Mouse (Mus musculus) mature B cell (primary cell): Measurements from ENCODE around the gene Acaca.

Experiments
- in situ Hi-C: fragments of 300-500 bp; cut with MboI; formaldehyde crosslinking; loops from 2 replicates; pipeline ENCODE4 v1.14.3; 2019

The Acaca gene

DNA sequence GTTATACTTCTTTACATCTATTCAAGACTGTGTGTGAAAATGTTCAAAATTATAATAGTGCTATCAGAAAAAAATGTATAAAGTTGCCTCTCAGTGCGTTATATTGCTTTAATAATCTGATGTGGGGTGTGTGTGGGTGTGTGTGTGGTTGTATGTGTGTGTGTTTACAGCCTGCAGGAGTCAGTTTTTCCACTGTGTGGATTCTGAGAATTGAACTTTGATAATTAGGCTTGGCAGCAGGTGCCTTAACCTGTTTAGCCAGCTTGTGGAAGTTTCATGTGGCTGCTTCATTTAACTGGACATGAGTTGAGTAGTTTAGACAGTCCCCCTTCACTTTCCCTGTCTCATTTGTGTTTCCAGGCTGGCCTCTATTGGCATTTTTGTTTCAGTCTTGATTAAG is 117.9 kb downstream of the Acaca start:
- in situ Hi-C loops: no loop called here

DNA sequence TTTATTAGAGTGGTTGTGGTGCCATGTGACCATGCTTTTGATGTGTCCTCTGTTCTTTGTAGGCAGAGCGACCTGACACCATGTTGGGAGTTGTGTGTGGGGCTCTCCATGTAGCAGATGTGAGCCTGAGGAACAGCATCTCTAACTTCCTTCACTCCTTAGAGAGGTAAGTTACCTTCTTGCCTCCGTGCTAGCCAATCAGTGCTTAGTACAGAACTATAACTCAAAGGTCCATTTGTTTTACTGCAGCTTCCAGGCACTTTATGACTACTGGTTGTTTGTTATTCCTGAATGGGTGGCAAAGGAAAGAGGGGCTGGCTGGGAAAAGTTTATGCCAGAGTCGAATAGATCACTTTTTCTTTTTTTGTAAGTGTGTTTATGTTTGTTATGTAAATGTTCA is 121.7 kb downstream of the Acaca start:
- in situ Hi-C loops: no loop called here

DNA sequence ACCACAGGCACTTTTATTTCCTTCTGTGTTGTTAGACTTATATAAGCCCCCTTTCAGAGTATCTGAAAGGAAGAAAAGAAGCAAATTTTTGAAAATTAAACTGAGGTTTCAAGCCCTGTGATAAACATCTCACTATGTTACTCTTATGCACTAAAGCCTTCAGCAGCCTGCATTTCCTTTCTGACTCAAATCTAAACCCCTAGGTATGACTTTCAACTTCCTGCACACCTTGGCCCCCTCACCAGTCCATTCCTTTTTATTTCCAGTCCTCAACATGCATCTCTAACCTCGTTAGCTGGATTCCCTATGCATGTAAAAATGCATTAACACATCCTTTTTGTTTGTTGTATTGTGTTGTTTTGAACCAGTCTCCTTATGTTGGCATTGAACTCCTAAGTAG is 123.0 kb downstream of the Acaca start:
- in situ Hi-C loops: no loop called here

DNA sequence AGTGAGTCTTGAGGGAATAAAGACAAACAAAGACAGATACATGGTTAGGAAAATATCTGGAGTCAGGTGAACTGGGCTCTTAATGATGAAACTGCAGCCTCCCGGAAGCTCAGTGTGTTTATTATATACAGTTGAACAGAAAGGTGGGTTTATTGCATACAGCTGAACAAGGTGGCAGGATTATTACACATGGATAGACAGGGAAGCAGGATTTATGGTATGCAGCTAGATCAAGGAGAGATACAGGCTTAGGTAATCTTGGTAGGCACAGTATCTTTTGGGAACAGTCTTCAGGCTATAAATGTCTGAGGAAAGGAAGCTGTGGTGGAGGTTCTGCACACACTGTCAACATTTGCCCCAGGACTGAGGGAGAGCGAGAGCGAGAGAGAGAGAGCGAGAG is 126.4 kb downstream of the Acaca start:
- in situ Hi-C loops: no loop called here

DNA sequence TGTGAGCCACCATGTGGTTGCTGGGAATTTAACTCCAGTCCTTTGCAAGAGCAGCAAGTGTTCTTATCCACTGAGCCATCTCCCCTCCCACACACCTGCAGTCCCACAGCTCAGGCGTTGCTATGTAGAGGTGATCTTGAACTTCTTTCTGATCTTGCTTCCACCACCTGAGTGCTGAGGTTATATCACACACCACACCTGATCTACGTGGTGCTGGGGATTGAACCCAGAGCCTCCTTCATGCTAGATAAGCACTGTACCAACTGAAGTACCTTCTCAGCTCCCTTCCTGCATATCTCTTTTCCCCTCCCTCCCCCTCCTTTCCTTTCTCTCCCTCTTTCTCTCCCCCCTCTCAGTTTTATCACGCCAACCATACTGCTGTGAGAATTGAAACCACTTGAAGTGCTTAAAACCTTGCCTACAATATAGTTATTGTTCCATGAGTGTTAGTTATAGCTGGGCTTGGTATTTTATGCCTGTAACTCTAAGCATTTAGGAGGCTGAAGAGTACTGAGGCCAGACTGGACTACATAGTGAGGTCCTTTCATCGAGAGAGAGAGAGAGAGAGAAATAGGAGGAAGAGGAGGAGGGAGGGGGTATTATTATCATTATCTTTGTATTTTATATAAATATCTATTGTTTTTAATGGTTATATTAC is 128.7 kb downstream of the Acaca start:
- in situ Hi-C loops: no loop called here

DNA sequence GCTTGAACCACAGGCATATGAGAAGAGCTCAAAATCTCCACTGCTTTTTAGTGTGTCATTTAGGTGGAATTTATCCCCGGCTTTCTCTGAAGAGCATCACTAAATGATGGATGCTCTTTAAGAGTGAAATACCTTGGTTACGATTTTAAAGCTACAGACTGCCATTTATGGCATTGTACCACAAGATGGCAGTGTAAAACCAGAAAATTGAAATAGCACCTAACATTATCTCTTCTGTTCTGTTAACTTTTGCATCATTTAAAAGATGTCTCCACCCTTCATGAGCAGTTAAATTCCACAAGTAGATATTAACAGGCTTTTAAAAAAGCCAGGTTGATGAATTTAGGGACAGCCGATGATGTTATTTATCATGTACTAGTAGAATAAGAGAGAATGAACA is 135.0 kb downstream of the Acaca start:
- in situ Hi-C loops: loop anchor here (10.0 kb wide), 1 partner anchor 550 kb away; the partner anchor contains the start of gene Mrm1

DNA sequence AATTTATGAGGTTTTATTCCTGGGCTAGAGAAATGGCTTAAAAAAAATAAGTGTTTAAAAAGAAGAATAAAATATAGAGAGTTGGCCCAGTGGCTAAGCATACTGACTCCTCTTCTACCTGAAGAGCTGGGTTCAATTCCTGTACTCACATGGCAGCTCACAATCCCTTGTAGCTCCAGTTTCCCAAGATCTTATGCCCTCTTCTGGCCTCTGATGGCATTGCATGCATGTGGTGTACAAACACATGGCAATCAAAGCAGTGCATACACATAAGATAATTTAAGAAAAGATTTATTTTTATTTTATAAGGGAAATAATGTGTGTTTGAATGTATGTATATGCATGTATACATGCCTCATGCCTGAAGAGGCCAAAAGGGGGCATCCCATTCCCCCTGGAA is 138.6 kb downstream of the Acaca start:
- in situ Hi-C loops: loop anchor here (10.0 kb wide), 1 partner anchor 547 kb away; the partner anchor contains the start of gene Mrm1

DNA sequence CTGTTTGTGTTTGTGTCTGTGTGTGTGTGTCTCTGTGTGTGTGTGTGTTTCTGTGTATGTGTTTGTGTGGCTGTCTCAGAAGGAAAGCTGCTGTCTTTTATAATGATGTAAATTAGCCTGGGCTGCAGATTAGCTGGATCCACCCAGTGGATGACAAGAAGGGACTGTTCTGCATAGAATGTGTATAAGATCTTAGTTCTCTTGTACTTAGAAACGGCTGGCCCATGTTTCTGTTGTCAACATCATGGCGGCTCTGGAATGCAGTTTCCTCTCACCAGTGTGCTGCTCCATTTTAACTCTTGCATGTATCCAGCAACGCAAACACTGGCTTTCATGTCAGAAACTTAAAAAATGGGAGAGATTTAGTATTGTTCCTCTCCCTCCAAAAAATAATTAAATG is 141.0 kb downstream of the Acaca start:
- in situ Hi-C loops: no loop called here

DNA sequence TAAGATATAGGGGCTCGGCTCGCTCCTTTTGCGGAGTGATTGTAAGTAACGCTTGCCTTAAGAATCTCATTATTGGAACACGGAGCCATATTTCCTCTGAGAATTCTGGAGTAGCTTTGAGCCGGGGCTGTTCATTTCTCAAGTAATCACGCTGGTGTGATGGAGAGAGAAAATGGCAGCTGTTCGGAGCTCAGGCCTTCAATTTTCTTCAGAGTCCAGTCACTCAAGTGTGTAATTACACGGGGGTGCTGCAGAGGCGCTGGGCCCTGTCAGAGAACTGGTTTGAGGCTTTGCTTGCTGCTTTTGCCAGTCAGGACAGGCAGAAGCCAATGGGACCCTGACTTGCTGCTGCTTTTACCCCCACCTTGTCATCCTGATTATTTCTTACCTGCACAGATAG is 142.5 kb downstream of the Acaca start:
- in situ Hi-C loops: no loop called here

DNA sequence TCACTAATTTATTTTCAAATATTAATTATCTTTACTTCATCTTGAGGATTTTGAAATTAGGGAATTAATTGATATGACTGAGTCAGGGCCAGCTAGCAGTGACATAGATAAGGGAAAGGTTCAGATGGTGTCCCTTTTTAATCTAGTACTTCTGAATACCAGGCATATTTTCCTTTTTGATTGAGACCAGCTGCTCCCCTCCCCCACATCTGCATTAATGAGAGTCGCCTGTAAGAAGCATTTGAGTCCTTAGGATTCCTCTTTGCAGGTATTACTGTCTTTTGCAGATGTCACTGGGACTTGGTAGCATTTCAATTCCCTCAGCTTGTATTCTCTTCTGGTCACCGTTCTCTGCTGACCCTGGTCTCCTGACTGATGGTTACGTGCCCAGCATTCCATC is 143.1 kb downstream of the Acaca start:
- in situ Hi-C loops: no loop called here

DNA sequence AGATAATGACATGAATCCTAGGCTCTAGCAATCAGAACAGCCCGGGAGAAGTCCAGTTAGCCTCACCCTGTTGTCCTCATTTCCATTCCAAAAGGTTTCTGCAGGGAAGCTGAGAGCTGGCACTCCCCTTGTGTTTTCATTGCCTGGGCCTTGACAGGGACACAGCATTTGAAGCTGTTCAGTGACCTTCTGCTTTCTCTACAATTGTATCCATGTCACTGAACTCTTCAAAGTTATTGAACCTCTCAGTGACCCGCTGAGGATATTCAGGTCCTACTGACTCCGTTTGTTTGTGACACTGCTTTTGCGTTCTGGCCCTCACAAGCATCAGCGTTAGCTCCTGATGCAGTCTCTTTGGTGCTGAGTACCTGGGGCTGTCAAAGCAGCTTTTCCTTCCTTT is 147.5 kb downstream of the Acaca start:
- in situ Hi-C loops: no loop called here

DNA sequence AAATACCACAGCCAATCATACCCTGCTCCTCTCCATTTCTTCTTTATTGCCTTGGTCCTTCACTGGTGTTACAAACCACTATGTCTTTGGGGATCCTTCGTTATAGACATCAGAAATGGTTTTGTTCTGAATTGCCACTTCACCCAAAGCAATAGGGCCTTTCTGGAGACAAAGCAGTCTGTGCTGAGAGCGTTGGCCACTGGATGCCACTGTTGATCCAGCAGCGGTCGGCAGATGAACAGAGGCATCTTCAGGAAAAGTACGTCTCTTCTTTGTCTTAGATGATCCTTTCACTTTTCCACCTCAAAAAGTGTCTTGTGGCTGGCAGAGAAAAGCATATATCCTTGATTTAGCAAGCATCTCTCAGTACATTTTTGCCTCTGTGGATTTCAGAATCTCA is 151.8 kb downstream of the Acaca start:
- in situ Hi-C loops: no loop called here

DNA sequence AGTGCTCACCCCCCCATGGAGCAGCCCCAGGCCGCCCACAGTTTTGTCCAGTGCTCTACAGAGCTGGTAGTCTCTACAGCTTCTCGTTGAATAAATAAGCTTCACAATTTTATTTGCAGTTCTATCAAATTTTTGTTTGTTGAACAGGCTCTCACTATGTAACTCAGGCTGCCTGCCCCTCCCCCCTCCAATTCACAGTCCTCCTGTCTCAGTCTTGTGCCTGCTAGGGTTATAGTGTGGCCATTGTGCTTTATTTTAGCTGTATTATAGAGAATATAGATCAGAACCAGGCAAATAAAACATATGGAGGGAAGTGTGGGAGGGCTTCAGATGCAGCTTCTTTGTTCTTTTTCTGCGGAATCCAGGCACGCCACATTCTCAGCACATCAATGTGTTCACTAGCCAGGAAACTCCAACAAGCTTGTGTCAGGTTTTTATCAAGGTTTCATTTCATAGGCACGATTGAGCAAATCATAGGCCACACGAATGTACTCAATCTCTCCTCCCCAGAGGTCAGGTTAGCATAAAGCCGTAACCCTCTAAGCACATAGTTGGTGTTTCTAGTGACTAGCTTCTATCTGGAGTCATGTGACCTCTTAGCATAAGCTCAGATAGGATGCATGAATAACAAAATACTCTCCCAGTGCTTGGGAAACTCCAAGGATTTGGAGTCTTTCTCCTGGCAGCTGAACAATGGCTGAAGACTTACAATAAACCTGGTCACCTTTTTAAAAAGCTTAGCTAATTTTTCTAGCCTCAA is 153.7 kb downstream of the Acaca start:
- in situ Hi-C loops: no loop called here

DNA sequence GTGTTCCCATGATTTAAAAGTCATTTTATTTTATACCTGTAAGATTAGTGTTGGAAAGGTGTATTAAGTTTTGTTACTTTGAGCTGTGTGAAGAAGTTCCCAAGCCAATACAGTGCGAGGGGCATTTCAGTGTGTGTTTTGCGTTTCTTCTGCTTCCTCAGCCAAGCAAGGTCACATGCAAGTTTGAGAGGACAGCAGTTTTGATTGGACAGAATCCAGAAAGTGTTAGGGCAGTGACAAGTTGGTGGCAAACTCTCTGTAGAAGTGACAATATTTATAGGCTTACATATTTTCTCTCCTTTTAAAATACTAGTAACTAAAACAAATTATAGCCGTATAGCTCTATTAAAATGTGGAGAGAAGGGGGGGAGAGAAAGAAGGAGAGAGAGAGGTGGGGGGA is 161.3 kb downstream of the Acaca start:
- in situ Hi-C loops: no loop called here

DNA sequence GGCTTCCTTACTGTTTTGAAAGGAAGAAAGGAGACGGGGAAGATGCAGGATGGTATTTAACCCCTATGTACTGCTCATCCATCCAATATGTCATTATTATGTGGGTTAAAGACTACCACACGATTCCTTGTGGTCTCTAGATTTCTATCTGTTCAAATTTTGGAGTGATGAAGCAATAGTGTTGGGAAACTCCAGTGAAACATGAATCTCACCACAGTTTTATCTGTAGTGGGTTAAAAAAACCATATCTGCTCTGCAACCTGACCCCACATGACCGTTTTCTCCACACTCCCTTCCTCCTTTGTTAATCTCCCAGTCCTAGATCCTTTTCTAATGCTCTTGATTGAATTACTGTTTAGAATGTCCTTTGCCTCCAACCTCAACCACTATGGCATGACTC is 163.1 kb downstream of the Acaca start:
- in situ Hi-C loops: no loop called here

DNA sequence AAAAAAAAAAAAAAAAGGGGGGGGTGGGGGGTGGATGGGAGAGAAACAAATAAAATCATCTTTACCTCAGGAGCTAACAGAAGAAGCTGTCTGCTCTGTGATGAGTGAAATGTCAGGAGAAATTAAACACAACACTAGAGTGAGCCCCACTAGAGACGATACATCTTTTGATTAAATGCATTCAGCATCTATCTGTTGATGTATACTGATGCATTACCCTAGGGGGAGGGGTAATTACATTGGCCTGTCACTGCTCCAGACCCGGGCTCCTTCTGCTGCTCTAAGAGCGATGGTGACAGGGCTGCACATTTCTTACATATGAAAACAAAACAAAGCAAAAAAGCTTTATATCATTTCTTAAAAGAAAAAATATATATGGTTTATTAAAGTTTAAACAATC is 163.8 kb downstream of the Acaca start:
- in situ Hi-C loops: no loop called here

DNA sequence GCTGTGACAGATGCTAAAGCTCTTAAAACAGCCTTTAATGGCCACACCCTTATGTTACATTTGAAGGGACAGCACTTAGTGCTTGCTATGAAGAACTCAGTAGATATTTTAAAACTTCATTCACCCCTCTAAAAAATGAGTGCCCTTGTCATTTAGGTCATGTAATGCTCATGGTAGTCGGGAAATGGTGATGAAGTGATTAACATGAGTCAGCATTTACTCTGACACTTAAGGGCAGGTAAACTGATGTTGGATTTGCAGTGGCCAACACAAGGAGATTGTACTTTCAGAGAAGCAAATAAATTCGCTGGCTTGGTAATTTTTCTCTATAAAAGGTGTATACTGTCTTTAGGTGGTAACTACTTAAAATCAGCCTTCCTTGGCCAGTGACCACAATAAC is 166.9 kb downstream of the Acaca start:
- in situ Hi-C loops: no loop called here

DNA sequence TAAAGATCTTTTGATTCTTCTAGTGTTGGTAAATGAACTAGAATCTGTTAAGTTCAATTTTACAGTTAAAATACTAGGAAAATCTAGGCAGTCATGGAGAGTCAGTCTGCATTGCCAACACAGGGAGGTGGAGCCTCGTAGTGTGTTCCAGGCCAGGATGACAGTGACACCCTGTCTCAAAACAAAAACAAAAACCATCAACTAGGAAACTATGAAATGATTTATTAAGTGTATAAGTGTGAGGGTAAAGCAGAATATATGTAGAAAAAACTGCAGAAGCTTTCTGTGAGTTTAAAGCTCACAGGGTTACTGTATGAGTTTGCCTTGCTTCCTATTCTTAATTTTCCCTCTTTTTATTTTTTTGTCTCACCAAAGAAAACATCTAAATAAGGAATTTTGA is 176.0 kb downstream of the Acaca start:
- in situ Hi-C loops: no loop called here

DNA sequence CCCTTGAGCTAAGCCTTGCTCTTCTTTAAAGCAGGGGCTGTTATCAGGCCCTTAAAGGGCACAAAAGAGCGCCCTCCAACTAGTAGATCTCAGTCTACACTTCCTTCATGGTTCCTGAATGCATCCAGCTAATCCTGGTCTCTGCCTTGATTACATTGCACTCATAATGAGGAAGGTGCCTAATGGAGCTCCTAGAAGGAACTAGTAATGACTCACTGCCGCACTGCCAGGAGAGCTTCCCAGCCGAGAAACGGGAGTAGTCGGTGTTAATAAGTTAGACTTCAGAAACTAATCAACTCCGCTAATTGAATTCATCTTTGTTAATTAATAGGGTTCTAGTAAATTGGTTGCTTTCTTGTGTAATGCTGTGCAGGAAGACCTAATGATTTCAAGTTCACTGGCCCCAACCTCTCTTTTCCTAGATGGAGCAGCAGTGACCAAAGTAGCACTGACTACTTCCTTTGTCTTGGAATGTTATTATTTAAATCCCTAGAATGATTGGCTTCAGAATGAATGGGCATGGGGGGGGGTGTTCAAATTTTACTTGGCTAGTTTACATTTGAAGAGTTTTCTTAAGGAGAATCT is 176.8 kb downstream of the Acaca start:
- in situ Hi-C loops: no loop called here

DNA sequence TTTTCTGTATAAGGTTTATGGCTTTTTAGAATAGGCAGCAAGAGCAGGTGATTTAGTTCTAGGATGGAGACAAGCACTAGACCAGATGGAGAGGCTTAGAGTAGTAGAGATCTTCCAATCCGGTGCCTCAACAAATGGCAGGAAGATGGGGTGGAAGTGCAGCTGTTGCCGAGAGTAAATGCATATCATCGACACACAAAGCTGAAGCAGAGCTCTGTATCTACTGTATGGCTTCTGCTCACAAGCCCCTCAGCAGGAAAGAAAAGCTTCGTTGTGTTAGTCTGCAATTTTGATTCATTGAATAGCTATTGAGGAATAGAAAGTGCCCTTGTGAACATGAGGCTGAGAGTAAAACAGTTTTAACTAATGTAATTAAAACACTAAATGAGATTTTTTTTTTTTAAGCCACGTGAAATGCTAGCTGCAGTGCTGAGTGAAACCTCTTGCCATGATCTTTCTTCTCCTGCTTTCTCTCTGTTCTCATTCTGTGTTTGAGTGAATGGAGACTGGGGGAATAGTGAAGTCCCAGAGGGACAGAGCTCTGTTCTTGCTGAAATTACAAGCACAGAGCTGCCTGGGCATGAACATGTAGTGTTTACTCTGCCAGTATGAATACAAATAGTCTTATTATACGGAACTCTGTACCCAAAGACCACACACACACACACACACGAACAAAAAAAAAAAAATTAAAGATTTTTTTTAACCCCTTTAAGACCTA is 194.7 kb downstream of the Acaca start:
- in situ Hi-C loops: no loop called here

DNA sequence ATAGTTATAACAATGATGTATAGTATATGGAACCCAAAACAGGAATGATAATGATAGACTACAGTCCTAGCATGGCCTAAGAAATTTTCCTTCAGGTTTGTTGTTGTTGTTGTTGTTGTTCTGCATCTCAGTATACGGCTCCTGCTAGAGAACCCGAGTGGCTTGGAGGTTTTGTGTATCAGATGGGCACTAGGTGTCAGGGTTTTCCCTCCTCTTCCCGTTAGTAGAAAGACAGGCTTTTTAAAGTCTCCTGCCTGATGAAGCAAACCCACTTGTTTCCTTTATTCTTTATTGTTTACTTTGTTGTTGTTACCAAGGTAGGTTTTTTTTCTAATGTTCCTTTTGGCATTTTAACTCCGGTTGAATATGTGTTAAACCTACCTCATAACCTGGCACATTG is 197.6 kb downstream of the Acaca start:
- in situ Hi-C loops: no loop called here

DNA sequence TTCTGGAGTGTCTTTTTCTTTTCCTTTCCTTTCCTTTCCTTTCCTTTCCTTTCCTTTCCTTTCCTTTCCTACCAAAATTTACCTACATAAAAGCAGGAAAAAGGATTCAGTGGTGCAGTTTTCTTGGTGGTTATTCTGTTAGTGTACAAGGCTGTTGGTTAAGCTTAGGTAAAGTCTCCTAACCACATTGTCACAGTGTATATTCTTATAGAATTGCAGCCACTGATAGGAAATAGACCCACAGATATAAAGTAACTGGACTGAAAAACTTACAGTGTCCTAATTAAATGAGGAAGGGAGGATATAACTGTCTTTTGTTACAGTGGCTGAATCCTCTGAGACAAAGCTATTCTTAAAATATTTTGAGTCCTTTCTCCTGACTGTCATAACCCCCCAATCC is 202.9 kb downstream of the Acaca start:
- in situ Hi-C loops: no loop called here

DNA sequence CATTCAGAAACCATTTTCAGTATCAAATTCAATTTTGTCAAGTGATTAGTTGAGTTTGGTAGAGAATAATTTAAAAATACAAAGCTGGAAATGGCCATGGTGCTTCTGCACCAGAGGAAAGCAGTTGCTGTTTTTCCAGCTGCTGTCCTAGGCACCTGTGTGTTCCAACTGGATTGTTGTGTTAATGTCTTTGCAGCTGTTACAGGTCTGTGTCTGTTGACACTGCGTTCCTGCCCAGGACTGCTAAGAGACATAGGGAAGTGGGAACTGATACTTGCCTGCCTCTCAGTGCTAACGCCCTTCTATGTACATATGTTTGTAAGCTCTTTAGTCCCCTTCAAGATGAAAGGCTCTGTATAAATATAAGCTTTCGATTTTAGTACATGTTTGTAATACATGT is 203.4 kb downstream of the Acaca start:
- in situ Hi-C loops: no loop called here
